Mouse (Mus musculus) MEL (cell line): ENCODE results near the gene Fyco1.
"Not testable (repeated sequence)": the region's sequence is repeated elsewhere in the genome, so short reads cannot be mapped to it uniquely, and the experiment has no call there.

Source experiments
- CTCF ChIP-seq, 3 experiments: IDR thresholded peaks in 2 of 3; conservative IDR thresholded peaks in 1 of 3; 2 replicates each; pipeline ENCODE4 v1.5.1; 2011 to 2012; ENCODE audit warnings: low read length in 3 of 3, low read depth in 2 of 3, mild to moderate bottlenecking in 2 of 3, improper control_type of control experiment in 1 of 3, inconsistent platforms in 1 of 3, mixed read lengths in 1 of 3, moderate library complexity in 1 of 3; ENCODE audit not compliant: control insufficient read depth in 1 of 3, insufficient read depth in 1 of 3, poor library complexity in 1 of 3, severe bottlenecking in 1 of 3
- E2F4 ChIP-seq: IDR thresholded peaks from 2 replicates; pipeline ENCODE4 v1.6.1; 2011; ENCODE audit warnings: low read depth, low read length, improper control_type of control experiment, borderline replicate concordance
- JUND ChIP-seq: IDR thresholded peaks from 2 replicates; pipeline ENCODE4 v1.6.1; 2011; ENCODE audit warnings: low read depth, mild to moderate bottlenecking, improper control_type of control experiment, low read length
- MEF2A ChIP-seq: IDR thresholded peaks from 2 replicates; pipeline ENCODE4 v1.6.1; 2014; ENCODE audit warnings: low read depth, mild to moderate bottlenecking, inconsistent platforms, low read length, improper control_type of control experiment; ENCODE audit not compliant: poor library complexity, insufficient replicate concordance, severe bottlenecking; ENCODE audit errors: extremely low read depth
- POLR2A ChIP-seq, 2 experiments: IDR thresholded peaks; 2 replicates each; pipeline ENCODE4 v1.6.1; 2011 to 2012; ENCODE audit warnings: low read length in 2 of 2, mild to moderate bottlenecking in 2 of 2, control low read depth in 1 of 2, improper control_type of control experiment in 1 of 2, low read depth in 1 of 2, moderate library complexity in 1 of 2; ENCODE audit not compliant: control insufficient read depth in 1 of 2, insufficient read depth in 1 of 2, poor library complexity in 1 of 2
- RCOR1 ChIP-seq: IDR thresholded peaks from 2 replicates; pipeline ENCODE4 v1.6.1; 2012; ENCODE audit warnings: low read depth, mild to moderate bottlenecking, inconsistent platforms, low read length, improper control_type of control experiment

DNA sequence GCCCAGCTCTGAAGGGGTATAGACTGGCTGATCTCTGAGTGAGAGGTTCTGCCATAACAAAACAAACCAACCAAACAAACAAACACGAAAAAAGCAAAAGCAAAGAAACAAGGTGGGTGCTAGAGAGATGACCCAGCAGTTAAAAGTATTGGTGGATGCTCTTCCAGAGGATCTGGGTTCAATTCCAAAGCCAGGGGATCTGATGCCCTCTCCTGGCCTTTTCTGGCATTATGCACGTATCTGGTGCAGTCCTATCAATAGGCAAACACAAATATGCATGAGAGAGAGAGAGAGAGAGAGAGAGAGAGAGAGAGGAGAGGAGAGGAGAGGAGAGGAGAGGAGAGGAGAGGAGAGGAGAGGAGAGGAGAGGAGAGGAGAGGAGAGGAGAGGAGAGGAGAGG, 78.4 kb downstream of the Fyco1 start:
- TF ChIP-seq E2F4; POLR2A (IDR thresholded peaks at IDR 0.05; ENCODE audit: control insufficient read depth in 1 of 2, insufficient read depth in 1 of 2, low read depth in 1 of 2, low read length in 2 of 2, poor library complexity in 1 of 2); RCOR1; JUND; MEF2A: not testable (repeated sequence)
- peak; percentile 7 to 63 (median 39); a peak in 4 of 6 replicates for TF ChIP-seq CTCF (IDR thresholded peaks at IDR 0.05 in 2 of 3, conservative IDR thresholded peaks at IDR 0.05 in 1 of 3; ENCODE audit: control insufficient read depth in 1 of 3, insufficient read depth in 1 of 3, low read depth in 2 of 3, low read length in 3 of 3, poor library complexity in 1 of 3, severe bottlenecking in 1 of 3)
